Mouse (Mus musculus): ENCODE data around the gene Rbmy.
"Not testable (repeated sequence)": the region's sequence is repeated elsewhere in the genome, so short reads cannot be mapped to it uniquely, and the experiment has no call there.

Rbmy gene

GRCm38 (mm10) chrY:2830380-2830779 is at the start of gene Rbmy, which contains the start of gene Gm10256:
TSS of gene Rbmy (plus strand) at chrY:2830680.
TSS of gene Gm10256 (plus strand) at chrY:2830699.
- not testable (repeated sequence) for DNase-seq

GRCm38 (mm10) chrY:2796105-2796504 is 34.4 kb upstream of the Rbmy start, which contains the start of gene Gm4064:
TSS of gene Gm4064 (minus strand) at chrY:2796205.
- DNase-seq = not testable (repeated sequence)

Data from layer of hippocampus, adult 9-11 months (tissue).